Mouse (Mus musculus): Measurements from ENCODE around the gene Gria4. TPM values are rescaled to one million over a fixed set of nuclear protein-coding genes. Genes with fewer than 3 reads are reported as not detected.

The Gria4 gene
- polyA plus RNA-seq, 1 experiment: 1.0 TPM

DNA sequence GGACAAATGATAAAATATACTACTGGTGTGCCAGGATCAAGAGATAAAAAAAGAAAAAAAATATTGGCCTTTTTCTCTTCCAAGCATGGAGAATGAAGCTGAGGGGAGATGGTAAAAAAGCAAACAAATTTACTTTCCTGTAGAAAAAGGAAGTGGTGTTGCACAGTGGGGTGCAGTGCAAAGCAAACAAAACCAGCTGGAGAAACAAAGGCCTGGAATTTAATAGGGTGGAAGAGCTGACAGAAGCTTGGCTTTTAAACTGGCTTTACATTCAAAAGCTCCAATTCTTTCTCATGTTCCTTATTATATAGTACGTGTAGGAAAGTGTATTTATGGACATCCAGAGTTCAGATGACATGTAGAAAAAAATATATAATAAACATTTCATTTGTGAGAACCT lies 290.9 kb downstream of the Gria4 start:
- no peak for DNase-seq
- Histone ChIP-seq H3K36me3 (ENCODE audit: control insufficient read depth, insufficient read depth, low read length) (no peaks in the 10 kb centered on the region), H3K27ac (ENCODE audit: insufficient read depth, low read depth, low read length) (no peak overlapping the region), H3K4me1 (ENCODE audit: control insufficient read depth, insufficient read depth, low read length) (peaks cover 3% of the 10 kb centered on the region; the same call in 1 of the 2 replicates), H3K27me3 (replicated peaks; ENCODE audit: control insufficient read depth, insufficient read depth, low read length) (no peaks in the 10 kb centered on the region), H3K4me3 (ENCODE audit: insufficient read depth, low read depth, low read length) (no peak overlapping the region)
- 37% methylated on average over 1 of the region's 1 CpGs for WGBS
- TF ChIP-seq CTCF (conservative IDR thresholded peaks at IDR 0.05; ENCODE audit: insufficient read depth, insufficient read length, low read depth, low read length) (no peak), POLR2A (IDR thresholded peaks at IDR 0.05; ENCODE audit: low read depth, low read length) (no peak)

DNA sequence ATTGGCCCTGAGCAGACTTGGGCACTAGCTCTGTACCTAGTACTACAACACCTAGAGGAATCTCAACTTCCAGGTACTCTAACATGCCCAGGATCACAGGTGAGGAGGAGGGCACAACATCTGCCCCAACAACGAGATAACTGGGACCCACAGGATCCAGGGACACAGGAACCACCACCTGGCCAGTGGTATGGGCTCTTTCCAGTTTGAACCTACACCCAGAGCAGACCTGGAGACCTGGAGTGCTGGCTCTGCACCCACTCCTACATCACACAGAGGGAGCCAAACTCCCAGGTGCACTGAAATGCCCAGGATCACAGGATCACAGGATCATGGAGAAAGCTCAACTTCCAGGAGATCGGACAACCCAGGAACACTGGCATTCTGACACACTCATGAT lies 309.6 kb downstream of the Gria4 start:
- no peak overlapping the region for H3K4me3 ChIP-seq (ENCODE audit: insufficient read depth, low read depth, low read length)
- H3K27ac ChIP-seq (ENCODE audit: insufficient read depth, low read depth, low read length): no peak overlapping the region
- no peaks in the 10 kb centered on the region for H3K4me1 ChIP-seq (ENCODE audit: control insufficient read depth, insufficient read depth, low read length)
- DNase-seq: no peak
- TF ChIP-seq POLR2A (IDR thresholded peaks at IDR 0.05; ENCODE audit: low read depth, low read length) (no peak), CTCF (conservative IDR thresholded peaks at IDR 0.05; ENCODE audit: insufficient read depth, insufficient read length, low read depth, low read length) (no peak)
- no peaks in the 10 kb centered on the region for H3K36me3 ChIP-seq (ENCODE audit: control insufficient read depth, insufficient read depth, low read length)
- H3K27me3 ChIP-seq (replicated peaks; ENCODE audit: control insufficient read depth, insufficient read depth, low read length): no peaks in the 10 kb centered on the region
- WGBS: 81% methylated on average over 2 of the region's 2 CpGs

DNA sequence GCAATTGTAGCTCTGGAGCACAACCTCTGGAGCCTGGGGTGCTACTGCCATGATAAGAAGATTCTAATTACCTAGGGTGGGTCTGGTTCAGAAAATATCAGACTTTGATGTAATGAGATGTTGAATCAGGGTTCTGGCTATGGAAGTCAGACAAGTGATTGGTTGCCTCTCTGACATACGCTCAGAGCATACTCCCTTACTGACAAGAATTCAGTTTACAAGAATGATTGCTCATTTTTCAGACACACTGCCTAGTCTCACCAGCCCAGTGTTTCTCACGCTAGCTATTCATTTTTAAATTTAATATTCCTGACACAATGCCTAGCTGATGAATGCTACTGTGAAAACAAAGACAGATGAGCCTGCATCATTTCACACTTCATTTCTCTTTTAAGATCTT lies 311.5 kb downstream of the Gria4 start:
- no peak for DNase-seq
- H3K4me1 ChIP-seq (ENCODE audit: control insufficient read depth, insufficient read depth, low read length): no peaks in the 10 kb centered on the region
- TF ChIP-seq CTCF (conservative IDR thresholded peaks at IDR 0.05; ENCODE audit: insufficient read depth, insufficient read length, low read depth, low read length): no peak
- TF ChIP-seq POLR2A (IDR thresholded peaks at IDR 0.05; ENCODE audit: low read depth, low read length): no peak
- H3K27ac ChIP-seq (ENCODE audit: insufficient read depth, low read depth, low read length): no peak overlapping the region
- no peak overlapping the region for H3K4me3 ChIP-seq (ENCODE audit: insufficient read depth, low read depth, low read length)
- no peaks in the 10 kb centered on the region for H3K27me3 ChIP-seq (replicated peaks; ENCODE audit: control insufficient read depth, insufficient read depth, low read length)
- 65% methylated on average over 2 of the region's 2 CpGs for WGBS
- H3K36me3 ChIP-seq (ENCODE audit: control insufficient read depth, insufficient read depth, low read length): no peaks in the 10 kb centered on the region

DNA sequence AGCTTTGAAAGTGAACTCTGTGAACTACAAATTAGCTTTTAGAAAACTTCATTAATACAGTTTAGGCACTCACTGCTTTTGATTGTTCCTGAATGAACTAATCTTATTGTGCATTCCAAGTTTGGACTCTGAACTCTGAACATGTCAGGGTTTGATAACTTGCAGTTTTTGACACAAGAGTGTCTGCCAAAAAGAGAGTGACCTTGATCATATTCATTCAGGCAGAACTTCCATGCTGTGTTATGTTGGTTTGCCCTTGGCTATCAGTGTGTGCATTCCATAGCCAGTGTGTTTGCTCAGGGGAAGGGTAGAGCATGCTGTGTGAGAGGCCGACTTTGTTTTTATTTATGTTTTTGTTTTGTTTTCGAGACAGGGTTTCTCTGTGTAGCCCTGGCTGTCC lies 325.2 kb downstream of the Gria4 start:
- DNase-seq: peak; percentile 84
- no peaks in the 10 kb centered on the region for H3K4me1 ChIP-seq (ENCODE audit: control insufficient read depth, insufficient read depth, low read length)
- H3K36me3 ChIP-seq (ENCODE audit: control insufficient read depth, insufficient read depth, low read length): no peaks in the 10 kb centered on the region
- H3K27me3 ChIP-seq (replicated peaks; ENCODE audit: control insufficient read depth, insufficient read depth, low read length): no peaks in the 10 kb centered on the region
- 20% methylated on average over 2 of the region's 2 CpGs for WGBS
- H3K4me3 ChIP-seq (ENCODE audit: insufficient read depth, low read depth, low read length): no peak overlapping the region
- peak overlapping the region; percentile 64 for H3K27ac ChIP-seq (ENCODE audit: insufficient read depth, low read depth, low read length)
- TF ChIP-seq POLR2A (IDR thresholded peaks at IDR 0.05; ENCODE audit: low read depth, low read length) (no peak), CTCF (conservative IDR thresholded peaks at IDR 0.05; ENCODE audit: insufficient read depth, insufficient read length, low read depth, low read length) (no peak)

DNA sequence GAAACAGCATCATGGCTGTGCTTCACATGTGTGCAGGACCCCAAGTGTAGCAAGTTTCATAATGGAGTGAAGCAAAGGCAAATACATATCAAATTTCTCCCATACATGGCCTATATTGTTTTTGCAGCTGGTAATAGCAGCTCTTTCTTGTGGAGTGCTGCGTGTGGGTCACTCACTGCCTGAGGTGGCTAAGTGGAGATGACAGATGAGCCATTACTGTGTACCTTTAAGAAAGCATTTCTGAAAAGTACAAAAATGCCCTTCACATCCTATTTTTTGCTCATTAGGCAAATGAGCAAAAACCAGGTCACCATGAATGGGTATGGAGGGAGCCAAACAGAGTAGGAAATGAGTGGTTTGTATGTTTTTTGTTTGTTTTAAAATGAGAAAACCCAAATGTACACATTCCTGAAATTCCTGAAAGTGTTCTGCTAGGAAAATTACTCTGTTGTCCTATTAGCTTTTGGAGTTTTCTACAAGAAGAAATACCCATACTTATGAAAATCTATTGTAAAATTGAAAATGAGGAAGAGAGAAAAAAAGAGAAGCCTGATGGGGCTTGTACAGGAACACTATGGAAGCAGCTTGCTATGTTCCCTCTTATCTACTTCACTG lies 336.5 kb downstream of the Gria4 start:
- TF ChIP-seq POLR2A (IDR thresholded peaks at IDR 0.05; ENCODE audit: low read depth, low read length): no peak
- no peak for TF ChIP-seq CTCF (conservative IDR thresholded peaks at IDR 0.05; ENCODE audit: insufficient read depth, insufficient read length, low read depth, low read length)
- Histone ChIP-seq H3K4me1 (ENCODE audit: control insufficient read depth, insufficient read depth, low read length) (no peaks in the 10 kb centered on the region), H3K27ac (ENCODE audit: insufficient read depth, low read depth, low read length) (no peak overlapping the region), H3K36me3 (ENCODE audit: control insufficient read depth, insufficient read depth, low read length) (no peaks in the 10 kb centered on the region), H3K4me3 (ENCODE audit: insufficient read depth, low read depth, low read length) (no peak overlapping the region), H3K27me3 (replicated peaks; ENCODE audit: control insufficient read depth, insufficient read depth, low read length) (no peaks in the 10 kb centered on the region)
- 48% methylated on average over 1 of the region's 1 CpGs for WGBS
- no peak for DNase-seq

DNA sequence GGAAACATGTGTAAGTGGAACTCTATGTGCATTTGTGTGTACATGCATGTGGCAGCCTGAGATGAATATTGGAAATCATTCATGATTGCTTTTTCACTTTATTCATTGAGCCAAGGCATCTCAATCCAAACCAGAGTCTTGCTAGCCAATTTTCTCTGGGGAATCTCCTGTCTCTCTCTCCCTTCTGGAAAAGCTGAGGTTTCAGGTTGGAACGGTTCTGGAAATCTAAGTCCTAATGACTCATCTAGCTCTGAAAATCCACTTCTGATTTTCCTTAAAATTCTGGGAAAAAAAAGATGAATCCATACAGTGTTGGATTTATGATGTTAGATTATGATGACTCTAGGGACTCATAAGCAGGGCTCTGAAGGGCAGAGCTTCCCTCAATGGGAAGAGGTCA lies 337.8 kb downstream of the Gria4 start:
- no peak for DNase-seq

DNA sequence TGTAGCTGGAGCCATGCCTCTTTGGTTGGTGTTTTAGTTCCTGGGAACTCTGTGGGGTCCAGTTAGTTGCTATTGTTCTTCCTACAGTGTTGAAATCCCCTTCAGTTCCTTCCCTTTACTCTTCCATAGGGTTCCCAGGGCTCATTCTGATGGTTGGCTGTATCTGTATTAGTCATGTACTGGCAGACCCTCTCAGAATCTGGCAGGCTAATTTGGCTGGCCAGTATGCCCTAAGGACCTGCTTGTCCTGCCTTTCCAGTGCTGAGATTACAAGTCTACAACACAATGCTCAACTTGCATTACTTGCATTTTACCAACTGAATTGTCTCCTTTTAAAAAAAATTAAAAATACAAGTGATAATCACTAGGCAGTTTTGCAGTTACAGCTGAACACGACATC lies 338.4 kb downstream of the Gria4 start:
- 86% methylated on average over 1 of the region's 1 CpGs for WGBS

More for the DNA sequence above, 337.8 kb downstream of the Gria4 start:
- no peaks in the 10 kb centered on the region for H3K4me1 ChIP-seq (ENCODE audit: control insufficient read depth, insufficient read depth, low read length)
- no peak overlapping the region for H3K27ac ChIP-seq (ENCODE audit: insufficient read depth, low read depth, low read length)
- WGBS: 89% methylated on average over 1 of the region's 1 CpGs
- no peak for TF ChIP-seq POLR2A (IDR thresholded peaks at IDR 0.05; ENCODE audit: low read depth, low read length)
- no peak for TF ChIP-seq CTCF (conservative IDR thresholded peaks at IDR 0.05; ENCODE audit: insufficient read depth, insufficient read length, low read depth, low read length)
- no peaks in the 10 kb centered on the region for H3K27me3 ChIP-seq (replicated peaks; ENCODE audit: control insufficient read depth, insufficient read depth, low read length)
- H3K4me3 ChIP-seq (ENCODE audit: insufficient read depth, low read depth, low read length): no peak overlapping the region
- no peaks in the 10 kb centered on the region for H3K36me3 ChIP-seq (ENCODE audit: control insufficient read depth, insufficient read depth, low read length)

More for the DNA sequence above, 338.4 kb downstream of the Gria4 start:
- no peak for DNase-seq
- Histone ChIP-seq H3K27ac (ENCODE audit: insufficient read depth, low read depth, low read length) (no peak overlapping the region), H3K4me3 (ENCODE audit: insufficient read depth, low read depth, low read length) (no peak overlapping the region), H3K27me3 (replicated peaks; ENCODE audit: control insufficient read depth, insufficient read depth, low read length) (no peaks in the 10 kb centered on the region), H3K36me3 (ENCODE audit: control insufficient read depth, insufficient read depth, low read length) (no peaks in the 10 kb centered on the region), H3K4me1 (ENCODE audit: control insufficient read depth, insufficient read depth, low read length) (no peaks in the 10 kb centered on the region)
- TF ChIP-seq CTCF (conservative IDR thresholded peaks at IDR 0.05; ENCODE audit: insufficient read depth, insufficient read length, low read depth, low read length) (no peak), POLR2A (IDR thresholded peaks at IDR 0.05; ENCODE audit: low read depth, low read length) (no peak)
